Mouse (Mus musculus) c-Kit-positive CD71-positive TER-119-positive erythroid progenitor cells, embryonic 14.5 days (primary cell): ENCODE data around the gene Ap4s1.

Source experiments
- DNase-seq: peaks from one replicate; pipeline ENCODE4 v3.0.0-alpha.2; 2013; ENCODE audit warnings: low spot score

Gene Ap4s1

GRCm38 (mm10) chr12:51704572-51704971 is 13.7 kb downstream of the Ap4s1 start:
- DNase-seq = no peak

GRCm38 (mm10) chr12:51705778-51706177 is 14.9 kb downstream of the Ap4s1 start:
- DNase-seq = no peak

- DNase-seq = no peak
These were observed 15.9 kb downstream of the Ap4s1 start for GRCm38 (mm10) chr12:51706673-51707235.

GRCm38 (mm10) chr12:51708941-51709686 is 18.3 kb downstream of the Ap4s1 start:
- DNase-seq = no peak

GRCm38 (mm10) chr12:51709741-51710140 is 18.9 kb downstream of the Ap4s1 start:
- no peak for DNase-seq

- DNase-seq = no peak
These were observed 19.3 kb downstream of the Ap4s1 start for GRCm38 (mm10) chr12:51710154-51710553.

GRCm38 (mm10) chr12:51712685-51713084 is 21.9 kb downstream of the Ap4s1 start:
- no peak for DNase-seq

- DNase-seq = no peak
These were observed 27.8 kb downstream of the Ap4s1 start for GRCm38 (mm10) chr12:51718617-51719016.

GRCm38 (mm10) chr12:51721836-51722235 is 31.0 kb downstream of the Ap4s1 start:
- no peak for DNase-seq

- DNase-seq = no peak
These were observed 38.2 kb downstream of the Ap4s1 start for GRCm38 (mm10) chr12:51729058-51729457.

GRCm38 (mm10) chr12:51729827-51730226 is 39.0 kb downstream of the Ap4s1 start:
- no peak for DNase-seq

GRCm38 (mm10) chr12:51734605-51735211 is 43.9 kb downstream of the Ap4s1 start:
- no peak for DNase-seq

GRCm38 (mm10) chr12:51735840-51736271 is 45.0 kb downstream of the Ap4s1 start:
- no peak for DNase-seq

GRCm38 (mm10) chr12:51736381-51736780 is 45.5 kb downstream of the Ap4s1 start:
- DNase-seq = no peak

- no peak for DNase-seq
These were observed 46.0 kb downstream of the Ap4s1 start for GRCm38 (mm10) chr12:51736807-51737206.

- peak; percentile 51 for DNase-seq
These were observed 50.9 kb downstream of the Ap4s1 start for GRCm38 (mm10) chr12:51741690-51742089.

GRCm38 (mm10) chr12:51744957-51745356 is 54.1 kb downstream of the Ap4s1 start:
- no peak for DNase-seq

- no peak for DNase-seq
These were observed 56.5 kb downstream of the Ap4s1 start for GRCm38 (mm10) chr12:51747348-51747747.

- no peak for DNase-seq
These were observed 65.2 kb downstream of the Ap4s1 start for GRCm38 (mm10) chr12:51755938-51756598.

- DNase-seq = no peak
These were observed 65.7 kb downstream of the Ap4s1 start for GRCm38 (mm10) chr12:51756599-51756961.

GRCm38 (mm10) chr12:51759374-51759773 is 68.5 kb downstream of the Ap4s1 start:
- DNase-seq = no peak

GRCm38 (mm10) chr12:51767454-51767853 is 76.6 kb downstream of the Ap4s1 start:
- DNase-seq = no peak

- no peak for DNase-seq
These were observed 77.9 kb downstream of the Ap4s1 start for GRCm38 (mm10) chr12:51768702-51769101.
